Mouse (Mus musculus): ENCODE data around the gene Crisp2. TPM values are rescaled to one million over a fixed set of nuclear protein-coding genes. Genes with fewer than 3 reads are reported as not detected.

Crisp2 gene
- 0.10 TPM in 1 of 2 replicates, not detected in the other for polyA plus RNA-seq (2015; fragmentation: Nextera tagmentation; extraction: Ambion mirVana)

- H3K4me2 ChIP-seq: no peak within 1 kb of the TSS
- H3K27ac ChIP-seq (replicated peaks): no peak within 1 kb of the TSS
- no peaks in the 10 kb centered on the region for H3K9me3 ChIP-seq
- no peaks in the 10 kb centered on the region for H3K4me1 ChIP-seq (replicated peaks)
- H3K27me3 ChIP-seq: no peaks in the 10 kb centered on the region
- H3K4me3 ChIP-seq: no peak within 1 kb of the TSS
- no peak for ATAC-seq (ENCODE audit: low FRiP score, low read depth)
- no peak within 1 kb of the TSS for H3K9ac ChIP-seq
- 79% methylated on average over 2 of the region's 2 CpGs for WGBS
- no peaks in the 10 kb centered on the region for H3K36me3 ChIP-seq
Measured at GRCm38 (mm10) chr17:40806953-40807572, at the start of gene Crisp2. Gene Crisp2 (minus strand): TSS chr17:40807003.

DNA sequence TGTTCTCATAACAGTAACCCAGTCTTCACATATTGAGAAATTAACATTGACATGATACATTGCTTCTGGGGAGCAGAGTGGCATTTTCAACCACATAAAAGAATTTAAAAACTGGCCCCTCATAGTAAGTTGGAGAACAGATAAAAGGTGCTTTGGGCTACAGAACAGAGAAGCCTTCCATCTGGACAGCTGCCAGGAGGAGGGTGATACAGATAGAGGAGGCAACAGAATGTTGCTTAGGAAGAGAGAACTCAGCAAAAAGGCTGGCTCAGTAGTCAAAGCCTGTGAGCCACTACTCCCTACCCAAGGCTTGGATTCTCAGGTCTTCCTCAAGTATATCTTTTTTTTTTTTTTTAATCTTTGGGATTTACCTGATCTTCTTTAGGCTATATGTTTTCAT lies 48.3 kb upstream of the Crisp2 start:
- no peaks in the 10 kb centered on the region for H3K4me1 ChIP-seq (replicated peaks)
- no peak overlapping the region for H3K27ac ChIP-seq (replicated peaks)
- H3K4me2 ChIP-seq: no peak overlapping the region
- H3K9me3 ChIP-seq: no peaks in the 10 kb centered on the region
- ATAC-seq (ENCODE audit: low FRiP score, low read depth): no peak
- H3K9ac ChIP-seq: no peak overlapping the region
- no peaks in the 10 kb centered on the region for H3K27me3 ChIP-seq
- H3K4me3 ChIP-seq: no peak overlapping the region
- H3K36me3 ChIP-seq: no peaks in the 10 kb centered on the region

DNA sequence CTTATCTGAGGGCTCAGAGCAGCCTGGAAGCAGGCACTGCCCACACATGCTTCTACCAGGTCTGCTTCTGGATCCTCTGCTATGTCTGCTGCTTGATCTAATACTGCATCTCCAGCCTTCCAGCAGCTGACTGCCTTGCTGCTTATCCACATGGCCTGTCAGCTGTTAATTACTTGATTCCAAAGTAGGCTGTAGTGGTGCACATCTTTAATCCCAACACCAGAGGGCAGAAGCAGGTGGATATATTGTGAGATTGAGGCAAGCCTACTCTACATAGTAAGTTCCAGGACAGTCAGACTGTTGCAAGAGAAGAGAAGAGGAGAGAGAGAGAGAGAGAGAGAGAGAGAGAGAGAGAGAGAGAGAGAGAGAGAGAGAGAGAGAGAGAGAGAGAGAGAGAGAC lies 30.5 kb upstream of the Crisp2 start:
- no peak overlapping the region for H3K4me3 ChIP-seq
- no peaks in the 10 kb centered on the region for H3K27me3 ChIP-seq
- H3K9ac ChIP-seq: no peak overlapping the region
- H3K27ac ChIP-seq (replicated peaks): no peak overlapping the region
- H3K9me3 ChIP-seq: no peaks in the 10 kb centered on the region
- ATAC-seq (ENCODE audit: low FRiP score, low read depth): no peak
- H3K36me3 ChIP-seq: no peaks in the 10 kb centered on the region
- H3K4me2 ChIP-seq: no peak overlapping the region
- H3K4me1 ChIP-seq (replicated peaks): no peaks in the 10 kb centered on the region

GRCm38 (mm10) chr17:40831870-40832269 lies 25.1 kb upstream of the Crisp2 start:
- Histone ChIP-seq H3K4me3 (no peak overlapping the region), H3K27me3 (no peaks in the 10 kb centered on the region), H3K9me3 (no peaks in the 10 kb centered on the region), H3K9ac (no peak overlapping the region), H3K27ac (replicated peaks) (no peak overlapping the region), H3K4me2 (no peak overlapping the region), H3K4me1 (replicated peaks) (no peaks in the 10 kb centered on the region), H3K36me3 (no peaks in the 10 kb centered on the region)
- 49% methylated on average over 2 of the region's 2 CpGs for WGBS
- ATAC-seq (ENCODE audit: low FRiP score, low read depth): no peak

GRCm38 (mm10) chr17:40824549-40824948 lies 17.7 kb upstream of the Crisp2 start:
- Histone ChIP-seq H3K27ac (replicated peaks) (no peak overlapping the region), H3K4me1 (replicated peaks) (no peaks in the 10 kb centered on the region)
- 66% methylated on average over 8 of the region's 8 CpGs for WGBS

GRCm38 (mm10) chr17:40823817-40824216 lies 17.0 kb upstream of the Crisp2 start:
- no peak overlapping the region for H3K4me3 ChIP-seq
- WGBS: 27% methylated on average over 4 of the region's 4 CpGs
- no peak for ATAC-seq (ENCODE audit: low FRiP score, low read depth)

More at GRCm38 (mm10) chr17:40824549-40824948, 17.7 kb upstream of the Crisp2 start:
- Histone ChIP-seq H3K36me3 (no peaks in the 10 kb centered on the region), H3K4me3 (no peak overlapping the region), H3K9ac (no peak overlapping the region), H3K9me3 (no peaks in the 10 kb centered on the region), H3K27me3 (no peaks in the 10 kb centered on the region), H3K4me2 (no peak overlapping the region)
- no peak for ATAC-seq (ENCODE audit: low FRiP score, low read depth)

DNA sequence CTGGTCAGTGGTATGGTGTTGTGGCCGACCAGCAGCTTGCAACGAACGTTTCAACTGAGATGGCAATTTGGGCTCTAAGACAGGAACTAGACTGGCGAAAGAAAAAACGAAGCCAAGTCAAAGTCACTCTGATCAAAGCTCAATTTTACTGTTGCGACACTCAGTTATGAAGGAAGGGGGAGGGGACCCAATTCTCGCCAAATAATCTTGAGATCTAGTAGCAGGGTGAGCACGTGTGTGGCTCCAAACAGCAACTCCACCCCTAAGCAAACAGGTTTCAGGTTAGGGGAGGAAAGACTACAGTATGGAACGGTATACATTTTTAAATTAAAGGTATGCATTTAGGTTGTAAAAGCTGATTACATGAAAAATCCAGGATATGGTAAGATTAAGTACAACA lies 14.7 kb upstream of the Crisp2 start:
- Histone ChIP-seq H3K4me2 (no peak overlapping the region), H3K9ac (no peak overlapping the region), H3K27me3 (no peaks in the 10 kb centered on the region), H3K4me3 (no peak overlapping the region), H3K27ac (replicated peaks) (no peak overlapping the region), H3K9me3 (no peaks in the 10 kb centered on the region), H3K36me3 (no peaks in the 10 kb centered on the region), H3K4me1 (replicated peaks) (no peaks in the 10 kb centered on the region)
- WGBS: 85% methylated on average over 9 of the region's 9 CpGs
- no peak for ATAC-seq (ENCODE audit: low FRiP score, low read depth)

More at GRCm38 (mm10) chr17:40823817-40824216, 17.0 kb upstream of the Crisp2 start:
- Histone ChIP-seq H3K36me3 (no peaks in the 10 kb centered on the region), H3K9me3 (no peaks in the 10 kb centered on the region), H3K4me2 (no peak overlapping the region), H3K27me3 (no peaks in the 10 kb centered on the region), H3K9ac (no peak overlapping the region), H3K4me1 (replicated peaks) (no peaks in the 10 kb centered on the region), H3K27ac (replicated peaks) (no peak overlapping the region)

- no peaks in the 10 kb centered on the region for H3K9me3 ChIP-seq
- H3K27ac ChIP-seq (replicated peaks): no peak overlapping the region
- H3K4me3 ChIP-seq: no peak overlapping the region
- WGBS: 75% methylated on average over 4 of the region's 4 CpGs
- H3K36me3 ChIP-seq: no peaks in the 10 kb centered on the region
- no peak overlapping the region for H3K4me2 ChIP-seq
- no peak overlapping the region for H3K9ac ChIP-seq
- no peaks in the 10 kb centered on the region for H3K27me3 ChIP-seq
- no peak for ATAC-seq (ENCODE audit: low FRiP score, low read depth)
- H3K4me1 ChIP-seq (replicated peaks): no peaks in the 10 kb centered on the region
Measured at GRCm38 (mm10) chr17:40817340-40817943, 10.6 kb upstream of the Crisp2 start.

GRCm38 (mm10) chr17:40812259-40812658 lies 5.5 kb upstream of the Crisp2 start:
- no peak overlapping the region for H3K4me3 ChIP-seq
- 77% methylated on average over 2 of the region's 2 CpGs for WGBS
- H3K27ac ChIP-seq (replicated peaks): no peak overlapping the region
- ATAC-seq (ENCODE audit: low FRiP score, low read depth): no peak
- H3K36me3 ChIP-seq: no peaks in the 10 kb centered on the region
- H3K9me3 ChIP-seq: no peaks in the 10 kb centered on the region
- no peaks in the 10 kb centered on the region for H3K4me1 ChIP-seq (replicated peaks)
- no peak overlapping the region for H3K9ac ChIP-seq
- no peak overlapping the region for H3K4me2 ChIP-seq
- no peaks in the 10 kb centered on the region for H3K27me3 ChIP-seq

DNA sequence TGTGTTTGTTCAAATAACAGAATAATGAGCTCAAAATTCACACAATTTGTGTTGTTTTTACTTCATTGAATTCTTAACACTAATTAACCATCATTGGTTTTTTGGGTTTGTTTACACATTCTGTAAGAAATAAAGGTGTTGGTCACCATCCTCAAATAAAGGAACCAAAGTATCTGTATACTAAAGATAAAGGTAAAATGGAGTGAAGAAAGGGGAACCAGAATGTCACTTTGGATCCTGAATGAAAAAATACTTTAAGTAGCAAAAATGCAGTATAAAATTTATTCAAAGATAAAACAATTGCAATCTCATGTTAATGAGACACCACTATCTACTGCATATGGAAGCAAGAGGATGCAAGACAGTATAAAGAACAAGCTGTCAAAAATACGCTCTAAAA lies 4.8 kb upstream of the Crisp2 start:
- Histone ChIP-seq H3K9me3 (no peaks in the 10 kb centered on the region), H3K27ac (replicated peaks) (no peak overlapping the region), H3K9ac (no peak overlapping the region), H3K27me3 (no peaks in the 10 kb centered on the region), H3K4me2 (no peak overlapping the region), H3K4me1 (replicated peaks) (no peaks in the 10 kb centered on the region), H3K4me3 (no peak overlapping the region), H3K36me3 (no peaks in the 10 kb centered on the region)
- WGBS: 93% methylated on average over 1 of the region's 1 CpGs
- no peak for ATAC-seq (ENCODE audit: low FRiP score, low read depth)

DNA sequence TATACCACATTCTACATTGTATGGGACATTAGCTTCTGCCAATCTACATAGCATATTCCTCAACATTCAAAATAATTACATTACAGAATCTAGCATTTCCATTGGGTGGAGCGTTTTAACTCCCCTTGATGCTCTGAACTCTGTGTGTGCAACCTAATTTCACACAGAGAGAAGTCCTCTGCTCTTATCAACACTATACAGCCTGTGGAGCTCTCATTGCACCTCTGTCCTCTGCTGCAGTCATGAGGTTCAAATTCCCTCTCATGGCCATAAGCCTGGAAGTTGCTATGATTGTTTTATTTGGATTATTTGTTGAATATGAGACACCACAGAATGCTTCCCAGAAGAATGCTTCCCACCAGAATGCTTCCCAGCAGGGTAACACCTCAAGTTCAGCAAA lies 4.1 kb upstream of the Crisp2 start, which contains the start of gene Rhag:
TSS of gene Rhag (plus strand) at position 193 of the 400 bp plus-strand sequence.
- H3K36me3 ChIP-seq: no peaks in the 10 kb centered on the region
- 51% methylated on average over 1 of the region's 1 CpGs for WGBS
- H3K9ac ChIP-seq: no peak within 1 kb of the TSS
- no peak within 1 kb of the TSS for H3K4me3 ChIP-seq
- no peak within 1 kb of the TSS for H3K27ac ChIP-seq (replicated peaks)
- no peaks in the 10 kb centered on the region for H3K27me3 ChIP-seq
- no peak within 1 kb of the TSS for H3K4me2 ChIP-seq
- ATAC-seq (ENCODE audit: low FRiP score, low read depth): no peak
- no peaks in the 10 kb centered on the region for H3K4me1 ChIP-seq (replicated peaks)
- H3K9me3 ChIP-seq: no peaks in the 10 kb centered on the region

- H3K27ac ChIP-seq (replicated peaks): no peak overlapping the region
- no peaks in the 10 kb centered on the region for H3K27me3 ChIP-seq
- no peaks in the 10 kb centered on the region for H3K4me1 ChIP-seq (replicated peaks)
- H3K9ac ChIP-seq: no peak overlapping the region
- no peaks in the 10 kb centered on the region for H3K9me3 ChIP-seq
- H3K4me2 ChIP-seq: no peak overlapping the region
- H3K4me3 ChIP-seq: no peak overlapping the region
- H3K36me3 ChIP-seq: no peaks in the 10 kb centered on the region
- no peak for ATAC-seq (ENCODE audit: low FRiP score, low read depth)
Measured at GRCm38 (mm10) chr17:40808071-40808470, 1.3 kb upstream of the Crisp2 start.

DNA sequence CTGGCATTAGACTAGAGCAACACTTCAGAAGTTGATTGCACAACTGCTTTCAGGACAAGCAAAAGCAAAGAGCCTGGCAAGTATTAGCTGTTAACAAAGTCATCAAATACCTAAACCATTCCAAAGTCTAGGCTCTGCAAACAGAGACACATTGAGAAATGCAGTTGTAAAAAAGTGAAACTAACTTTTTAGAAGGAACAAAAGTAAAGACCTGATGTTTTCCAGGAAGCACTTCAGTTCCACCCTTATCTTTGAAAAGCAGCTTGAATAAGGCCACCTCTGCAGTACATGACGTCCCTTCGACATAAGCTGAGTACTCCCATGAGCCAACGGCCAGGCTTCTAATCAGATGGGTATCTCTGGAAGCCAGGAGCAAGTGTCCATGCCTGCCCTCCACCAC lies 253 bp downstream of the Crisp2 start:
- ATAC-seq (ENCODE audit: low FRiP score, low read depth): no peak

More for the DNA sequence above, 253 bp downstream of the Crisp2 start:
- 82% methylated on average over 3 of the region's 3 CpGs for WGBS
- H3K4me2 ChIP-seq: no peak overlapping the region
- H3K9ac ChIP-seq: no peak overlapping the region
- H3K27me3 ChIP-seq: no peaks in the 10 kb centered on the region
- no peak overlapping the region for H3K27ac ChIP-seq (replicated peaks)
- H3K9me3 ChIP-seq: no peaks in the 10 kb centered on the region
- no peaks in the 10 kb centered on the region for H3K36me3 ChIP-seq
- no peaks in the 10 kb centered on the region for H3K4me1 ChIP-seq (replicated peaks)
- no peak overlapping the region for H3K4me3 ChIP-seq

All from hindbrain, embryonic 15.5 days (tissue).